Mouse (Mus musculus) T-cell, adult 2 months (primary cell): ENCODE data around the gene Mto1.

Experiments
- DNase-seq: peaks from one replicate; pipeline ENCODE4 v3.0.0; 2022; ENCODE audit warnings: low spot score

The Mto1 gene

GRCm38 (mm10) chr9:78447973-78448873, at the start of gene Mto1, which contains the start of gene Gm17324:
Gene Mto1 (plus strand): TSS chr9:78448208.
Gene Gm17324 (minus strand): TSS chr9:78448786.
- DNase-seq = peak; percentile 88

GRCm38 (mm10) chr9:78400570-78400969, 47.4 kb upstream of the Mto1 start:
- DNase-seq = no peak

GRCm38 (mm10) chr9:78401596-78401995, 46.4 kb upstream of the Mto1 start:
- DNase-seq = no peak

- peak; percentile 41 for DNase-seq
Observed at GRCm38 (mm10) chr9:78427362-78427781, 20.6 kb upstream of the Mto1 start.

- no peak for DNase-seq
Observed at GRCm38 (mm10) chr9:78428185-78428584, 19.8 kb upstream of the Mto1 start.

- no peak for DNase-seq
Observed at GRCm38 (mm10) chr9:78428870-78429432, 19.1 kb upstream of the Mto1 start.

GRCm38 (mm10) chr9:78429551-78429950, 18.5 kb upstream of the Mto1 start:
- DNase-seq = no peak

GRCm38 (mm10) chr9:78430486-78430885, 17.5 kb upstream of the Mto1 start:
- DNase-seq = no peak

- DNase-seq = no peak
Observed at GRCm38 (mm10) chr9:78432471-78432870, 15.5 kb upstream of the Mto1 start.

- no peak for DNase-seq
Observed at GRCm38 (mm10) chr9:78439426-78439825, 8.6 kb upstream of the Mto1 start.

- no peak for DNase-seq
Observed at GRCm38 (mm10) chr9:78442237-78442578, 5.8 kb upstream of the Mto1 start.

GRCm38 (mm10) chr9:78442579-78443392, 5.2 kb upstream of the Mto1 start, which contains the start of gene Cgas:
Gene Cgas (minus strand): TSS chr9:78443237.
- DNase-seq = peak; percentile 73

GRCm38 (mm10) chr9:78447606-78447972, 419 bp upstream of the Mto1 start:
- no peak for DNase-seq

GRCm38 (mm10) chr9:78450404-78450803, 2.4 kb downstream of the Mto1 start:
- DNase-seq = no peak

- no peak for DNase-seq
Observed at GRCm38 (mm10) chr9:78451382-78451781, 3.4 kb downstream of the Mto1 start.

GRCm38 (mm10) chr9:78457026-78457425, 9.0 kb downstream of the Mto1 start:
- DNase-seq = no peak

GRCm38 (mm10) chr9:78463337-78463736, 15.3 kb downstream of the Mto1 start:
- DNase-seq = no peak

- no peak for DNase-seq
Observed at GRCm38 (mm10) chr9:78465725-78466124, 17.7 kb downstream of the Mto1 start.

- DNase-seq = no peak
Observed at GRCm38 (mm10) chr9:78473588-78473987, 25.6 kb downstream of the Mto1 start.

- DNase-seq = no peak
Observed at GRCm38 (mm10) chr9:78474270-78474669, 26.3 kb downstream of the Mto1 start.

- no peak for DNase-seq
Observed at GRCm38 (mm10) chr9:78474771-78475382, 26.9 kb downstream of the Mto1 start.

- DNase-seq = no peak
Observed at GRCm38 (mm10) chr9:78475383-78475780, 27.4 kb downstream of the Mto1 start.
